Mouse (Mus musculus) layer of hippocampus, adult 18-20 months (tissue): ENCODE results near the gene Zfp385b. TPM values are rescaled to one million over a fixed set of nuclear protein-coding genes. Genes with fewer than 3 reads are reported as not detected.
A peak's percentile ranks its signal among the peaks of the same experiment; 100 is the strongest.

Experiments used
- DNase-seq, 2 experiments: peaks; one replicate each; pipeline ENCODE4 v3.0.0; 2022; ENCODE audit warnings: low spot score in 2 of 2
- long read RNA-seq: library from polyadenylated mRNA; stranded (forward); transcript quantifications from one replicate; pipeline ENCODE4 v2.0.0, GENCODE M21; 2021
- total RNA-seq, 2 experiments: library from RNA; stranded (reverse); gene quantifications; 2 replicates each; pipeline ENCODE4 v1.2.3; 2021

Gene Zfp385b
- total RNA-seq: 10 to 100 TPM; 47.4 to 47.5 TPM
- long read RNA-seq, partial matches to known transcripts: 3 of 7 reads
- long read RNA-seq, other reads (novel, unspliced or antisense): 1 of 7 reads

GRCm38 (mm10) chr2:77819539-77819938 is at the start of gene Zfp385b:
Gene Zfp385b (minus strand): TSS chr2:77819639.
- no peak for DNase-seq

- peak; percentile 16 to 54 for DNase-seq
Observed at GRCm38 (mm10) chr2:77863934-77864333, 44.5 kb upstream of the Zfp385b start.

- DNase-seq: peak in 1 of 2 experiments; percentile 78
Observed at GRCm38 (mm10) chr2:77863522-77863921, 44.1 kb upstream of the Zfp385b start.

- DNase-seq: peak; percentile 37 to 72
Observed at GRCm38 (mm10) chr2:77841464-77841863, 22.0 kb upstream of the Zfp385b start.

- no peak for DNase-seq
Observed at GRCm38 (mm10) chr2:77839587-77839986, 20.1 kb upstream of the Zfp385b start.

GRCm38 (mm10) chr2:77838688-77839087 is 19.2 kb upstream of the Zfp385b start:
- no peak for DNase-seq

GRCm38 (mm10) chr2:77835781-77836180 is 16.3 kb upstream of the Zfp385b start:
- no peak for DNase-seq

GRCm38 (mm10) chr2:77826133-77826828 is 6.8 kb upstream of the Zfp385b start:
- DNase-seq: no peak

GRCm38 (mm10) chr2:77823026-77823425 is 3.6 kb upstream of the Zfp385b start:
- no peak for DNase-seq

- no peak for DNase-seq
Observed at GRCm38 (mm10) chr2:77817357-77817894, 2.0 kb downstream of the Zfp385b start.

- peak in 1 of 2 experiments; percentile 51 for DNase-seq
Observed at GRCm38 (mm10) chr2:77816413-77817314, 2.8 kb downstream of the Zfp385b start.

GRCm38 (mm10) chr2:77815775-77816412 is 3.5 kb downstream of the Zfp385b start:
- peak; percentile 48 to 58 for DNase-seq

GRCm38 (mm10) chr2:77814896-77815295 is 4.5 kb downstream of the Zfp385b start:
- no peak for DNase-seq

GRCm38 (mm10) chr2:77813029-77813428 is 6.4 kb downstream of the Zfp385b start:
- DNase-seq: no peak

GRCm38 (mm10) chr2:77810748-77811147 is 8.7 kb downstream of the Zfp385b start:
- DNase-seq: no peak

GRCm38 (mm10) chr2:77804781-77805180 is 14.7 kb downstream of the Zfp385b start:
- DNase-seq: peak; percentile 33 to 66

GRCm38 (mm10) chr2:77802291-77802690 is 17.1 kb downstream of the Zfp385b start:
- no peak for DNase-seq

- no peak for DNase-seq
Observed at GRCm38 (mm10) chr2:77801430-77801829, 18.0 kb downstream of the Zfp385b start.

GRCm38 (mm10) chr2:77801009-77801408 is 18.4 kb downstream of the Zfp385b start:
- DNase-seq: no peak

GRCm38 (mm10) chr2:77797233-77797632 is 22.2 kb downstream of the Zfp385b start:
- DNase-seq: no peak

- peak in 1 of 2 experiments; percentile 63 for DNase-seq
Observed at GRCm38 (mm10) chr2:77795859-77796552, 23.4 kb downstream of the Zfp385b start.
